Mouse (Mus musculus): ENCODE measurements around the gene Mapk13. TPM values are rescaled to one million over a fixed set of nuclear protein-coding genes. Genes with fewer than 3 reads are reported as not detected.
"Not testable (repeated sequence)": the region's sequence is repeated elsewhere in the genome, so short reads cannot be mapped to it uniquely, and the experiment has no call there.

Mapk13 gene
- total and polyA plus RNA-seq, 3 experiments, result 0.22 TPM; not detected in 2

- Histone ChIP-seq H3K27me3 (ENCODE audit: insufficient read depth, low read length) (no peaks in the 10 kb centered on the region), H3K36me3 (replicated peaks) (peaks cover 94% of the 10 kb centered on the region), H3K9me3 (replicated peaks) (no peaks in the 10 kb centered on the region), H3K4me1 (ENCODE audit: insufficient read depth, low read depth, low read length) (peaks cover 9% of the 10 kb centered on the region; the same call in 1 of the 2 replicates), H3K4me3 (ENCODE audit: low read depth, low read length) (no peak overlapping the region)
- DNase-seq (ENCODE audit: low spot score) (no peak), ATAC-seq (ENCODE audit: extremely low read depth, insufficient number of reproducible peaks, low FRiP score, poor library complexity, severe bottlenecking) (no peak)
- no peak for TF ChIP-seq POLR2AphosphoS5 (IDR thresholded peaks at IDR 0.05; ENCODE audit: insufficient replicate concordance, low read depth, low read length)
- TF ChIP-seq GATA2 (IDR thresholded peaks at IDR 0.05; ENCODE audit: borderline replicate concordance, low read depth, low read length), result no peak
- no peak for TF ChIP-seq GATA1 (IDR thresholded peaks at IDR 0.05; ENCODE audit: borderline replicate concordance, low read length)
- no peak for TF ChIP-seq TAL1 (conservative IDR thresholded peaks at IDR 0.05; ENCODE audit: low read depth, low read length)
- no peak for TF ChIP-seq CTCF (IDR thresholded peaks at IDR 0.05; ENCODE audit: low read depth, low read length)
Observed at GRCm38 (mm10) chr17:28814529-28815097, 45.5 kb downstream of the Mapk13 start.

GRCm38 (mm10) chr17:28815384-28816004 is 46.4 kb downstream of the Mapk13 start:
- no peak for TF ChIP-seq GATA1 (IDR thresholded peaks at IDR 0.05; ENCODE audit: borderline replicate concordance, low read length)
- TF ChIP-seq TAL1 (conservative IDR thresholded peaks at IDR 0.05; ENCODE audit: low read depth, low read length), result no peak
- TF ChIP-seq GATA2 (IDR thresholded peaks at IDR 0.05; ENCODE audit: borderline replicate concordance, low read depth, low read length), result no peak
- TF ChIP-seq POLR2AphosphoS5 (IDR thresholded peaks at IDR 0.05; ENCODE audit: insufficient replicate concordance, low read depth, low read length), result no peak
- no peak for TF ChIP-seq CTCF (IDR thresholded peaks at IDR 0.05; ENCODE audit: low read depth, low read length)
- no peak for ATAC-seq (ENCODE audit: extremely low read depth, insufficient number of reproducible peaks, low FRiP score, poor library complexity, severe bottlenecking)
- peaks cover 1% of the 10 kb centered on the region; the same call in 1 of the 2 replicates for H3K4me1 ChIP-seq (ENCODE audit: insufficient read depth, low read depth, low read length)
- no peak for DNase-seq (ENCODE audit: low spot score)
- H3K4me3 ChIP-seq (ENCODE audit: low read depth, low read length), result no peak overlapping the region
- no peaks in the 10 kb centered on the region for H3K9me3 ChIP-seq (replicated peaks)
- H3K27me3 ChIP-seq (ENCODE audit: insufficient read depth, low read length), result no peaks in the 10 kb centered on the region
- H3K36me3 ChIP-seq (replicated peaks), result peaks cover 92% of the 10 kb centered on the region

GRCm38 (mm10) chr17:28816326-28816725 is 47.2 kb downstream of the Mapk13 start:
- not testable (repeated sequence) for H3K4me1 ChIP-seq (ENCODE audit: insufficient read depth, low read depth, low read length); H3K27me3 ChIP-seq (ENCODE audit: insufficient read depth, low read length); H3K9me3 ChIP-seq (replicated peaks); H3K4me3 ChIP-seq (ENCODE audit: low read depth, low read length); ATAC-seq (ENCODE audit: extremely low read depth, insufficient number of reproducible peaks, low FRiP score, poor library complexity, severe bottlenecking); DNase-seq (ENCODE audit: low spot score)
- H3K36me3 ChIP-seq (replicated peaks), result peaks cover 92% of the 10 kb centered on the region

GRCm38 (mm10) chr17:28816875-28817811 is 48.0 kb downstream of the Mapk13 start:
- ATAC-seq (ENCODE audit: extremely low read depth, insufficient number of reproducible peaks, low FRiP score, poor library complexity, severe bottlenecking), result no peak
- peaks cover under 1% of the 10 kb centered on the region; the same call in 1 of the 2 replicates for H3K4me1 ChIP-seq (ENCODE audit: insufficient read depth, low read depth, low read length)
- H3K9me3 ChIP-seq (replicated peaks), result no peaks in the 10 kb centered on the region
- no peak for TF ChIP-seq CTCF (IDR thresholded peaks at IDR 0.05; ENCODE audit: low read depth, low read length)
- TF ChIP-seq POLR2AphosphoS5 (IDR thresholded peaks at IDR 0.05; ENCODE audit: insufficient replicate concordance, low read depth, low read length), result no peak
- no peak for TF ChIP-seq GATA1 (IDR thresholded peaks at IDR 0.05; ENCODE audit: borderline replicate concordance, low read length)
- no peak for TF ChIP-seq GATA2 (IDR thresholded peaks at IDR 0.05; ENCODE audit: borderline replicate concordance, low read depth, low read length)
- TF ChIP-seq TAL1 (conservative IDR thresholded peaks at IDR 0.05; ENCODE audit: low read depth, low read length), result no peak
- peaks cover 94% of the 10 kb centered on the region for H3K36me3 ChIP-seq (replicated peaks)
- no peak for DNase-seq (ENCODE audit: low spot score)
- no peak overlapping the region for H3K4me3 ChIP-seq (ENCODE audit: low read depth, low read length)
- no peaks in the 10 kb centered on the region for H3K27me3 ChIP-seq (ENCODE audit: insufficient read depth, low read length)

- Histone ChIP-seq H3K4me3 (ENCODE audit: low read depth, low read length) (no peak overlapping the region), H3K4me1 (ENCODE audit: insufficient read depth, low read depth, low read length) (peaks cover 27% of the 10 kb centered on the region), H3K9me3 (replicated peaks) (no peaks in the 10 kb centered on the region), H3K36me3 (replicated peaks) (peaks cover 97% of the 10 kb centered on the region), H3K27me3 (ENCODE audit: insufficient read depth, low read length) (no peaks in the 10 kb centered on the region)
- no peak for ATAC-seq (ENCODE audit: extremely low read depth, insufficient number of reproducible peaks, low FRiP score, poor library complexity, severe bottlenecking)
- no peak for TF ChIP-seq TAL1 (conservative IDR thresholded peaks at IDR 0.05; ENCODE audit: low read depth, low read length)
- no peak for TF ChIP-seq GATA1 (IDR thresholded peaks at IDR 0.05; ENCODE audit: borderline replicate concordance, low read length)
- no peak for TF ChIP-seq POLR2AphosphoS5 (IDR thresholded peaks at IDR 0.05; ENCODE audit: insufficient replicate concordance, low read depth, low read length)
- no peak for TF ChIP-seq CTCF (IDR thresholded peaks at IDR 0.05; ENCODE audit: low read depth, low read length)
- no peak for TF ChIP-seq GATA2 (IDR thresholded peaks at IDR 0.05; ENCODE audit: borderline replicate concordance, low read depth, low read length)
- DNase-seq (ENCODE audit: low spot score), result no peak
Observed at GRCm38 (mm10) chr17:28820189-28820588, 51.1 kb downstream of the Mapk13 start.
